Mouse (Mus musculus): ENCODE data around the gene Zbtb8os.

The Zbtb8os gene

DNA sequence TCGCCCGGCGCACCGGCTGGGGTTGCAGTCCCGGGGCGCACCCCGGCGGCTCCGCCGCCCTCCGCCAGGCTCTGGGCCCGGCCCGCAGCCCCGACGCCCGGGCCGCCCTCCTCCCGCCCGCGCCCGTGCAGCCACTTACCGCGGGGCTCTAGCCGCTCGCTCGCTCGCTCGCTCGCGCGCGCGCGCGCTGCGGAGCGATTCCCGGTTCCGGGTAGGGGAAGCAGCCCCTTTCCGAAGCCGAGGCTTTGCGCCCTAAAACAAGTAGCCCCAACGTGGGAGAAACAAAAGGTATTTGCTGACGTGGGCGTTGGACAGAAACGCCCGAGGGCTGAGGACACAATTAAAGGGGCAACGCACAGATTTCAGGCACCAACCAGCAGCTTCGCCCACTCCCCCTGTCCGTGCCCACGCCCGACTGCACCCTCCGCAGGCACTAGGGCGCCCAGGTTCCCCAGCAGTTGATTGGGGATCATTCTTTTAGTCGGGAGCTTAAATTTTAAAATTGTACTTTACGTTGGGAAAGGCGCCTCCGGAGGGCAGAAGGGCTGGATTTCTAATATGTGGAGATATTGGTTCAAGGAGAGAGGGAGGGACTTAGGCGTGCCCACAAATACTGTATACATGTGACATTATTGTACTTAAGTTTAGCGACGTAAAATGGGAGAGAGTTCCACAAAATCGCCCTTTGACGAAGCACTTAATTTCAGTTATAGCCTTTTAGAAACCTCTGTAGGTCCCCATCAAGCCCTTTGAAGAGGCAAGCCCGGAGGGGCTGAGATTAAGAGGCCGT is 42.3 kb downstream of the Zbtb8os start, which contains the start of gene Zbtb8a:
Gene Zbtb8a (minus strand): TSS at position 516 of the 790 bp plus-strand sequence.
- peak; percentile 66 to 77 for DNase-seq

DNA sequence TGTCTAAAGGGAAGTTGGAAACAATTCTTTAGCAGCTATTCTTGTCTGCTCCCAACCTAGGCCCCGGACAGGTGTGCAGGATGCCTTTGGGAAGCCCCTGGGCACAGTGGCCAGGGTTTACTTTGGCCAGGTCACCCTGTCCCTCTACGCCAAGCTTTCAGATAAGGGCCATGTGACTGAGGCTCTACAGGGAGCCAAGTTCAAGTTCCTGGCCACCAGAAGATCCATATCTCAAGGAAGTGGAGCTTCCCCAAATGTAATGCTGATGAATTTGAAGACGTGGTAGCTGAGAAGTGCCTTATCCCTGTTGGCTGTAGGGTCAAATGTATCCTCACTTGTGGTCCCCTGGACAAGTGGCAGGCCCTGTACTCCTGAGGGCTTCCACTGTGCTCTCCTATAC is 44.3 kb downstream of the Zbtb8os start:
- DNase-seq, result no peak

DNA sequence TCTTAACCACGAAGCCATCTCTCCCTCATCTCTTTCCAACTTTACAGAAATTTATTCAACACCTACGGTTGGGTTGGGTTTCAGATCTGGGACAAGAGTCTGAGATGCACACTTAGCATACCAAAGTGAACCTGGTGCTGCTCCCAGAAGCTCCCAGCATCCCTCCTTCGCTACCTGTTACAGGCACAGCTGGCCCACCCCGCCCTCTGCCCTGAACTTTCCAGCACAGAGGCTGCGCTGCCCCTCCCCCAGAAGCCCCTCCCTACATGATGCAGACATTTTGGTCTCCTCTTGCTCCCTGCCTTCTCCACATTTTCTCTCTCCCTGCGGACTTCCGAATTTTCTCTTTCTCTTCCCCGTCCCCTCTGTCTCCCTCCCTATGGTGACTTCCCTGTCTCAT is 45.7 kb downstream of the Zbtb8os start:
- no peak for DNase-seq

DNA sequence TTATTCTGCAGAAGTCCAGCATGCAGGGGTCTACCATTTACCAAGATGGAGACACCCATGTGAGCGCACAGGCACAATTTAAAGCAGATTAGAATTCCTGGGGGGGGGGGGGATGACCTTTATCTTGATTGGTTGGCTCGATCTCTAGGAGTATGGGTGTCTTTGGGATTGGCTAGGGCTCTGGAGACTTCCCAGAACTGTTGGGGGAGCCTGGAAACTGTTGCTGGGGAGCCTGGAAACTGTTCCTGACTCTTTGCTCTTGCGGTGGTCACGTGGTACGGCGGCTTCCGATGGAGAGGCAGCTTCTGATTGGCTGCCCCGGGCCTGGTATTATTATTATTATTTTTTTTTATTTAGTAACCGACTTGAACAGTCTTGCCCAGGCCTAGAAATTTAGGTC is 46.5 kb downstream of the Zbtb8os start:
- no peak for DNase-seq

DNA sequence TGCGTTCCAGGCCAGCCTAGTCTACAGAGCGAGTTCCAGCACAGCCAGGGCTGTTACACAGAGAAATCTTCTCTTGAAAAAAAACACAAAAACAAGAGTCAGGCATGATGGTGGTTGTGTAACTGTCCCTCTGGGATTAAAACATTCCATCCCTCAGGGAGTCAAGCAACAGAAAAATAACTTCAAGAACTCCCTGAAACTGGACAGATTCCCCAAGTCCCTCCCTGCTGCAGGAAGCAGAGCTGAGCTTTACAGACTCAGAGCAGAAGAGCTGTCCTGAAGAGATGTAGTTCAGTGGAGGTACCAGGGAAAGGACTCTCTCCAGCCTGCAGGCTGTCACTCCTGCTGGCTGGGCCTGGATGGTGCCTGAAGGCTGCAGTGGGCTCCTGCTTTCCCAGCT is 47.0 kb downstream of the Zbtb8os start:
- DNase-seq, result no peak

DNA sequence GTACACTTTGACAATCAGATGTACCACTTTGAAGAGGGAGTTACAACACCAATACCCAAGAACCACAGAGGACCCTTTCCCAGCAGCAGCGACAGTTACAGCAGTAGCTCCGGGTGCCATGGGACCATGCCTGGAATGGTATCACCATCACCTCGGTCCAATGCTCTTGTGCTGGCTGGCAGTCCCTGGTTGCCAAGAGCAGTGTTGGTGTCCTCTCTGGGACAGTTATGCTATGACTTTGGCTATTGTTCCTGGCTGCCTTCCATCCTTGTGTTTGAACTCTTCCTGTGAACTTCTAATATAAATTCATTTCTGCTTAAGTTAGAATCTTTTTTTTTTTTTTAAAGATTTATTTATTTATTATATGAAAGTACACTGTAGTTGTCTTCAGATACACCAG is 48.1 kb downstream of the Zbtb8os start:
- no peak for DNase-seq

DNA sequence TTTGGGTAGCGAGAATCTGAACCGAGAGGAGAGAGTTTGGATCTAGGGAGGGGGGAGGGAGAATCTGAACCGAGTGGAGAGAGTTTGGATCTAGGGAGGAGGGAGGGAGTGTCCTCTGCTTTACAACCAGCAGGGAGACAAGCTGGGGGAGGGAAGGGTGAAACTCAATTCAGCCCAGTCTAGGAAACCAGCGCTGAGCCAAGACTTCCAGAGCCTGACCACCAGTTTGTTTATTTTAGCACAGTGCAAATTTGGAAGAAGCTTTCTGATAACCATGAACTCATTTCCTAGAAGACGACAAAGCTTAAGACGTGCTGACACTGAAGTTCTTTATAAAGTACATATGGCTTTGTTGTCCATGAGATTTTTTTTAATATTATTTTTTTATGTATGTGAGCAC is 48.9 kb downstream of the Zbtb8os start:
- peak; percentile 56 to 72 for DNase-seq

DNA sequence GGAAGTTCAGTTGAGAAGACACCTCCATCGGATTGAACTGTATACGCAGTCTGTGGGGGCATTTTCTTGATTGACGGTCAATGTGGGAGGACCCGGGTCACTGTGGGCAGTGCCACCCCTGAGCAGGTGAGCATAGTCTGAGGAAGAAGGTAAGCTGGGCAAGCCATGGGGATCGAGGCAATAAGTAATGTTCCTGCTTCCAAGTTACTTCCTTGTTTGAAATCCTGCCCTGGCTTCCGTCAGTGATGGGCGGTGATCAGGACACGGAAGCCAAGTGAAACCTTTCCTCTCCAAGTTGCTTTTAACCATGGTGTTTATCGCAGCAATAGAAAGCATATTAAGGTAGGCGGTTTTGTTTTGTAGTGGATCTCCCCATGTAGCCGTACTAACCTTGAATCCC is 50.2 kb downstream of the Zbtb8os start:
- DNase-seq, result no peak

DNA sequence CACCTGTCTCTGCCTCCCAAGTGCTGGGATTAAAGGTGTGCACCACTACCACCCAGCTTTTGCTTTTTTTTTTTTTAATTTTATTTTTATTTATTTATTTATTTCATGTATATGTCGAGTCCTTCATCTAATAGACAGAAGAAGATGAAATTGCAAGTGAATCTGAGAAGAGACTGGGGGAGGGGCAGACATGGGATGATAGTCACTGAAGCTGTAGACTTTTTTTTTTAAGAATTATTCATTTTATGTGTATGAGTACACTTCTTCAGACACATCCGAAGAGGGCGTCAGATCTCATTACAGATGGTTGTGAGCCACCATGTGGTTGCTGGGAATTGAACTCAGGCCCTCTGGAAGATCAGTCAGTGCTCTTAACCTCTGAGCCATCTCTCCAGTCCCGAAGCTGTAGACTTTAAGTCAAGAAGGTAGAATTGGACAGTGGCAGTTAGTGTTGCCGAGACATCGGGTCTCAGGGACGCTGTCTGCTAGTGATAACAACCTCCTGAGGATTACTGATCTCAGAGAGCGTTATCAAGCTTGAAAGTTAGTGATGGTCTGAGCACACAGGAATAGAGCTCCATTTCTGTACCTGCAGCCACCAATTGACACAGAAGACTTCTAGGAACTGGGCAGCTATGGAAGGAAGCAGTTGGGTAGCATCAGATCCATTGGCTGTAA is 50.9 kb downstream of the Zbtb8os start:
- no peak for DNase-seq

DNA sequence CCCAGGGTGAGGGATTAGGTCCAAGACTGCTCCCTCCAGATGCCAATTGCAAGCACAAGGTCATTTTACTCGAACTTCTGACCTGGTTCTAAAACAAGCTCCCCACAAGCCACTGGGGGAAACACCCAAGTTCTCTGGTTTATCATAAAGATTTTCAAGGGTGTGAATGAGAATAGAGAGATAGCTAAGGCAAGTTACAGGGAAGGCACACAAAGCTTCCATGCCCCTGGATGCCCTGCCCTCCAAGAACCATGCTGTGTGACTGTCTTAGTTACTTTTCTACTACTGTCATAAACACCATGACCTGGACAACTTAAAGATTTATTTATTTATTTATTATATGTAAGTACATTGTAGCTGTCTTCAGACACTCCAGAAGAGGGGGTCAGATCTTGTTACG is 51.5 kb downstream of the Zbtb8os start:
- DNase-seq, result no peak

DNA sequence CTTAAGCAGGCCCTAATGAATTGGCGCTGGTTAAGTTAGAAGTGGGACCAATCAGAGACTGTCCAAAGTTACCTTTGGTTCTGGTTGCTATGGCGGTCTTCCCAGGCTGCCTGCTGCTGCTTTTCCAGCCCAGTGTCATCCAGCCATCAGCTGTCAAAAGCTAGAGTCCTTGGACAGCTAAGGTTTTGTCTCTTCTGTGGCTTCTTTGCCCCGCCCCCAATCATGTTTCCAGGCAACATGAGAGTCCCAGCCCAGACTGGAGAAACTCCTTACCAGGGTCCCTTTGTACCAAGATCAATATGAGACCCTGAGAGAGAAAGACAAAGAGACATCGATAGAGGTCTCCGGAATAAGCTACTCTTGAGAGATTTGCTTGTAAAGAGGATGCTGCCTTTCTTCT is 52.9 kb downstream of the Zbtb8os start:
- DNase-seq, result no peak

DNA sequence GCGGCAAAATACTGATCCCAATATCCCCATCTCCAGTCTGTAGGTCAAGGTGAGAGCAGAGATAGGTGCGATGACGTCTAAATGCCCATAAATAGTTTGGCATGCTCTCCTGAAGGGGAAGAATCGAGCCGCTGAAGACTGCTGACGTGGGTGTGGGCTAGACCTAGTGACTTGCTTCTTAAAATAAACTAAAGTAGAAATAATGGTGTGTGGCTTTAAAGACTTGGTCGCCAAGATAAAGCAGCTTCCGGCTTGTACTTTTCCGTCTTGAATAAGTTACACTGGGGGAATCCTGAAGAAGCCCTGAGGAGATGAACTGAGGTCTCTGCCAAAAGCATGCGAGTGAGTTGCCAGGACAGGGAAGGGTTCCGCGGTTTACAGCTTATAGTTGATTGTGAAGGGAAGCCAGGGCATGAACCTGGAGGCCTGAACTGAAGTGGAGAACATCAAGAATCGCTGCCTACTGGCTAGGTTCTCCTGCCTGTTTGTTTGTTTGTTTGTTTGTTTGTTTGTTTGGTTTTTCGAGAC is 54.8 kb downstream of the Zbtb8os start:
- DNase-seq, result no peak

DNA sequence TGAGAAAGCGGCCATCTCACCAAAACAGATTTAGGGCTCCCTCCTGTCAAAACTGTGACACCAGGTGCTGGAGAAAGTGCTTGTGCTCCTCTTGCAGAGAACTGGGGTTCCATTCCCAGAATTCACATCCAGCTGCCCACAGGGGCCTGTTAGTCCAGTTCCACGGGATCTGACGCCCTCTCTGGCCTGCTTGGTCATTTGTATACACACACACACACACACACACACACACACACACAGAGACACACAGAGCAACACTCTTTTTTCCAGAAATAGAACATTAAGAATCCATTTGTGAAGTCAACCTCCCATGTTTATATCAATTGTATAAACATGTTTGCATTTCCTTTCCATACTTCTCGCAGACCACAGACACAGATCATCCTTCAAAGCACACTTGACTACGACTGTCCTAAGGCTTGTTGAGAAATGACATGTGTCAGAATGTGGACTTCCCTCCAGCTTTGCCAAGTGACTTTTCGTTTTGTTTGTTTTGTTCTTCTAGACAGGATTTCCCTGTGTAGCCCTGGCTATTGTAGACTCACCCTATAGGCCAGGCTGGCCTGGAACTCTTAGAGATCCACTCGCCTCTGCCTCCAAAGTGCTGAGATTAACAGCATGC is 55.6 kb downstream of the Zbtb8os start:
- DNase-seq, result no peak

DNA sequence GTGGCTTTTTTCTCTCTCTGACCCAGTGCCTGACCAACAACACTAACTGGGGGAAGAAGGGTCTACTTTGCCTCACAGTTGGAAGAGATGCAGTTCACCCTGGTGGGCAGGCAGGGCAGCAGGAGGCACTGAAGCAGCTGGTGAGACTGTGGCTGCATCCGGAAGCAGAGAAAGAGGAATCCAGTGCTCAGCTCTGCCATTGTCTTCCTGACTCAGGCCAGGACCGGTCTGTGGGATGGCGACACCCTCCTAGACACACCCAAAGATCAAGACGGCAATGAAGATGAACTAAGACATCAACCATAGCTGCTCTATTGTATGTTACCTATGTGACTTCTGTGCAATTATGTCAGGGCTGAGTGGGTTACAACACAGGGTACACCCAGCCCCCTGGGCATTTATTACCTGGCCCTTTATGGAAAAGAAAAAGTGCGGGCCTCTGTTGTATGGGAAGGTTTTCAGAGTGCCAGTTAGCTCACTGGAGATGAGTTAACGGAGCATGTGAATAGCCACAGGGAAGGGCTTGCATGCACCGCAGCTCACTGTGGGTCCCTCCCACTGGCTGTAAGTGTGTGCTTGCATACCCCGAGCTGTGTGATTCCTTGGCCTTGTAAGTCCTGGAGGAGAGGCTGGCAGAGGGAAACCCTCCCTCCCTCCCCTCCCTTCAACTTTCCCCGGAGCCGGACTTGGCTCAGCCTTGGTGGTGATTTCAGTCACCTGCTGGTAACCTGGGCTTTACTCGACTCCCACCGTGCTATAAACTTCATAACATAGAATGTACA is 58.8 kb downstream of the Zbtb8os start:
- peak in 1 of 2 experiments; percentile 44 for DNase-seq

DNA sequence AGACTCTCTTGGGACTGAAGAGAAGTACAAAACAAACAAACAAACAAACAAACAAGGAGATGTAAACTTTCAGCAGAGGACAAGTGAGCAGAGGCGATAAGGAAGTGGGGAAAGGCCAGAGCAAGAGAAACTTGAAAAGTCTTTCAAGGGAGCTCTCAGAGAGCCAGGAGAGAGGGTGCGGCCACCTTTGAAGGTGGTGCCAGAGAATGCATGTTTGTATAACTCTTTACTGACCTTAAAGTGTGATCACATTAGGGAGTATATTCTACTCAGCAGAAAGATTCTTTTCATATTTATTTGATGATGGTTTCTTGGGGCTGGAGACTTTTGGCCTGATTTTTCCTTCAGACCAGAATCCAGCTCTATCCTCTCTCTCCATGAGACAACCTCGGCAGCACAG is 61.5 kb downstream of the Zbtb8os start:
- no peak for DNase-seq

DNA sequence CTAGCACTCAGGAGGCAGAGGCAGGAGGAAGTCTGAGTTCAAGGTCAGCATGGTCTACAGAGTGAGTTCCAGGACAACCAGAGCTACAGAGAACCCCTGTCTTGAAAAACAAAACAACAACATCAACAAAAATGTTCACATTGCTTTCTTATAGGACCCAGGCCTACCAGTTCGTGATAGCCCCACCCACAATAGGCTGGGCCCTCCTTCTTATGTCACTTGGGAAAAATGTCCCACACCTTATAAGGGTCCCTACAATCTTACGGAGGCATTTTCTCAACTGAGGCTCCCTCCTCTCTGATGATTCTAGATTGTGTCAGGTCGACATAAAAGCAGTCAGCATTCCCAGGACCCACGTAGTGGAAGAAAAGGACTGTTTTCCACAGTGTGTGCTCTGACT is 64.3 kb downstream of the Zbtb8os start:
- no peak for DNase-seq

Data from kidney, postnatal 4 days (tissue).